Mouse (Mus musculus): ENCODE measurements around the gene Cuedc2. TPM values are rescaled to one million over a fixed set of nuclear protein-coding genes. Genes with fewer than 3 reads are reported as not detected.
A peak's percentile ranks its signal among the peaks of the same experiment; 100 is the strongest.

The Cuedc2 gene
- polyA plus RNA-seq (2015; fragmentation: Nextera tagmentation; extraction: Ambion mirVana), result 152 and 155 TPM in 2 replicates

- peak; percentile 96 for DNase-seq (ENCODE audit: low spot score)
Measured at GRCm38 (mm10) chr19:46338331-46338936, at the start of gene Cuedc2. Cuedc2 (minus strand) TSS chr19:46338702.

DNA sequence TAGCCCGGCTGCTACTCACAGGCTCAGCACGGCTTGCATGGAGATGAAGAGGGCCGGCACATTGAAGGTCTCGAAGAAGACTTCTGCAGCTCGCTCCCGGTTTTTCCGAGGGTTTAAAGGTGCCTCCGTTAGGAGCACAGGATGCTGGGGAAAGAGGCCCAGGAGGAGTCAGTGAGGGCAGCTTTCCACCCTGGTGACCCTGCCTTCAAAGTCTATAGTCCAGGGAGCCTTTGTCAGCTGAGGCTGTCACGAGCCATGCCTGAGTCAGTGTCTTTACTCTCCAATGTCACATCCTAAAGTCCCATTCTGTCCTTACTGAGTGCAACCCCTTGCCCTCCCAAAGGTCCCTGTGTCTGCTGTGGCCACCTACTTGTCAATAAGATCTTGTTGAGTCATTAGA is 43.8 kb upstream of the Cuedc2 start:
- DNase-seq (ENCODE audit: low spot score), result no peak

GRCm38 (mm10) chr19:46375891-46376290 is 37.4 kb upstream of the Cuedc2 start:
- DNase-seq (ENCODE audit: low spot score), result no peak

GRCm38 (mm10) chr19:46375489-46375888 is 37.0 kb upstream of the Cuedc2 start:
- no peak for DNase-seq (ENCODE audit: low spot score)

- DNase-seq (ENCODE audit: low spot score), result no peak
Measured at GRCm38 (mm10) chr19:46374477-46375088, 36.1 kb upstream of the Cuedc2 start.

DNA sequence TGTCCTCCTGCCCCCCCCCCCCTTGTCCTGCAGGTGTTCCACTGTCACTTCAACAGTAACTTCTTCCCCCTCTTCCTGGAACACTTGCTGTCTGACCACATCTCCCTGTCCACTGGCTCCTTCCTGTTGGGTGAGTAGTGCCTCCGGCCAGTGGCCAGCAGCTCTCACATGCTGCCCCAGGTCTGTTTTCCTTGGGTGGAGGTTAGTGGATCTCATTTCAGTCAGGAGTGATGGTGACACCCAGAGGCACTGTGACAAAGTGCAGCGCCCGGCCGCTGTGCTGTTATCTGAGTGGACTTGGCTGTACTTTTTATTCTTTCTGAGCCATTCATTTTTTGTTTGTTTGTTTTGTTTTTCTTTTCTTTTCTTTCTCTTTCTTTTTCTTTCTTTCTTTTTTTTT is 30.7 kb upstream of the Cuedc2 start:
- DNase-seq (ENCODE audit: low spot score), result no peak

GRCm38 (mm10) chr19:46367798-46368590 is 29.5 kb upstream of the Cuedc2 start:
- DNase-seq (ENCODE audit: low spot score), result no peak

DNA sequence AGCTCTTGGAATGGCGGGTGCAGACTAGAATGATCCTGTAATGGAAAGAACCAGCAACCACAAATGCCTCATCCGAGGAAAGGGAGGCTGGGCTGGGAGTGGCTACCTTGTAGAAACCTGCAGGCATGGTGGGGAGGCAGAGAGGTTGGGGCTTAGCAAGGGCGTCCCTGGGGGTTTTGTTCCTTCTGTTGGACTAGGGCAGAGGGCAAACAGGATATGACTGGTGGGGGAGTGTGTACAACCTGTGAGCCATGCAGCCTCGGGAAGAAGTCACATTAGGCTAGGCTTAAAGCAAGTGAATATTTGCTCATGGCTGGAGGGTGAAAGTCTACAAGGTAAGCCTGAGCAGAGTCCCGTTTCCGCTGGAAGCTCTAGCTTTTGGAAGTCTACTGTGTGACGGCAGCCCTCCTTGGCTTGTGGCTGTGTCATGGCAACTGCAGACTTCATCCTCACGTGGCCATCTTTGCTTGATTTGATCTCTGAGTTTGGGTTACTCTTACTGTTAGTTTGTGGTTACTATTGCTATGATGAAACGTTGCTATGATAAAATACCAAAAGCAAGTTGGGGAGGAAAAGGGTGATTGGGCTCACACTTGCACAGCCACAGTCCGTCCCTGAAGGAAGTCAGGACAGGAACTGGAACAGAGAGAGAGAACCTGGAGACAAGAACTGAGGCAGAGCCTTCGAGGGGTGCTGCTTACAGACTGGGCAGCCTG is 24.9 kb upstream of the Cuedc2 start:
- no peak for DNase-seq (ENCODE audit: low spot score)

GRCm38 (mm10) chr19:46362104-46362503 is 23.6 kb upstream of the Cuedc2 start:
- no peak for DNase-seq (ENCODE audit: low spot score)

- no peak for DNase-seq (ENCODE audit: low spot score)
Measured at GRCm38 (mm10) chr19:46358381-46358780, 19.9 kb upstream of the Cuedc2 start.

- DNase-seq (ENCODE audit: low spot score), result peak; percentile 18
Measured at GRCm38 (mm10) chr19:46357344-46358280, 19.1 kb upstream of the Cuedc2 start.

GRCm38 (mm10) chr19:46356701-46357138 is 18.2 kb upstream of the Cuedc2 start:
- peak; percentile 87 for DNase-seq (ENCODE audit: low spot score)

DNA sequence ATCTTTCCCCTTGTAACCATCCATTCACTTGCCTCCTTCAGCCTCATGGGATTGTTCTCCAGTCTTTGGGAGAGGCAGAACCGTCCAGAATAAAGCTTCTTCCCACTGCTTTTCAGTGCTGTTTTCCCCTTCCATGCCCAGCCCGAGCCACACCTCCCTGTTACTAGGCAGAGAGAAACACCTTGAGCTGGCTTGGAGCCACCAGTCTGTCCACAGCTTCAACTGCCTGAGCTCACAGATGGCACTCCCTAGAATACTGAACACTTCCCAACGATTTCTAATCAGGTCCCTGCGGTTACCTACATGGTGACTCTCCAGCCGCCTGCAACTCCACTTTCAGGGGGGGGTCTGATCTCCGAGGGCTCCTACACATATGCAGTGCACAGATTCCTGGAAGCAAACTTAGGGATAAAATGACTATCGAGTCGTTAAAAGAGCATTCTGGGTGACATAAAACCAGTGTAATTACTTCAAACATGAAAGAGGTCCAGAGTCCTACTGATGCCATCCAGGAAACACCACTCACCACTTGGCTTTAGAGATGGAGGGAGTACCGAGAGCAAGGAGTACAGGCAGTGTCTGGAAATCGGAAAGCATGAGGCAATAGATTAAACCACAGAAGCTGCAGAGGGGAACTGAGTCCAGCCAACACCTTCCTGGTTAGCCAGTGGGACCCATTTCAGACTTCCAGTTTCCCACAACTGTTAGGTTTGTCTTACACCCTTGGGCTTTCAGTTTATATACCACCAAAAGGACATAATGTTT is 11.8 kb upstream of the Cuedc2 start, which contains the start of gene 2310034G01Rik:
TSS of gene 2310034G01Rik (minus strand) at position 135 of the 765 bp plus-strand sequence.
- DNase-seq (ENCODE audit: low spot score), result no peak

- DNase-seq (ENCODE audit: low spot score), result no peak
Measured at GRCm38 (mm10) chr19:46349550-46349949, 11.0 kb upstream of the Cuedc2 start.

DNA sequence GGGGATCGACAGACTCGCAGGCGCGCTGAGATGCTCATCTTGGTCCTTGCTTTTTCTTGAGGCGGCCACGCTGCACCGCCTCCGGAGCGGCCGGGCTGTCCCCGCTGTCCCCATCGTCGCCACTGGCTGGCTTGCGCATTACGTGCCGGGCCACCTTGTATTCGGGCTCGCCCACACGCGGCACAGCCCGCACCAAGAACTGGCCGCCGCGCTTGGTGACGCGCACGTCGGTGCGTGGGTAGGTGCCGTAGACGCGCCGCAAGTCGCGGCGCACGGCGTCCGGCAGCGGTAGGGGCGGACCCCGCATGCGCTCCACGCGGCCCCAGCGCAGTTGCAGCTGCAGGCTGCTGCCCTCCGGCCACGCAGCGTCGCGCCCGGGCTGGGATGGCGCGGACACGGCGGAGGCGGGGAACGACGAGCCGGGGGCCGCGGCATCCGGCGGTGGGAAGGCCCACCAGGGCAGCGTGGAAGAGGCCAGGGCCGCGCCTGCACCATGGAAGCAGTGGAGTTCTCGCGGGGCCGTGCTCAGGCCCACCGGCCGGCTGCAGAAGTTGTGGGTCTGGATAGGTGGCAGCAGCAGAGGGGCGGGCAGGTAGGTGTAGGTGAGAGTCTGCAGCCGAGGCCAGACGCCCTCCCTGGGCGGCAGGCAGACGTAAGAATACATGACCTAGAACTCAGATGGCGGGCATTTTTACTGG is 10.4 kb upstream of the Cuedc2 start:
- peak; percentile 45 for DNase-seq (ENCODE audit: low spot score)

- DNase-seq (ENCODE audit: low spot score), result no peak
Measured at GRCm38 (mm10) chr19:46347936-46348668, 9.6 kb upstream of the Cuedc2 start.

DNA sequence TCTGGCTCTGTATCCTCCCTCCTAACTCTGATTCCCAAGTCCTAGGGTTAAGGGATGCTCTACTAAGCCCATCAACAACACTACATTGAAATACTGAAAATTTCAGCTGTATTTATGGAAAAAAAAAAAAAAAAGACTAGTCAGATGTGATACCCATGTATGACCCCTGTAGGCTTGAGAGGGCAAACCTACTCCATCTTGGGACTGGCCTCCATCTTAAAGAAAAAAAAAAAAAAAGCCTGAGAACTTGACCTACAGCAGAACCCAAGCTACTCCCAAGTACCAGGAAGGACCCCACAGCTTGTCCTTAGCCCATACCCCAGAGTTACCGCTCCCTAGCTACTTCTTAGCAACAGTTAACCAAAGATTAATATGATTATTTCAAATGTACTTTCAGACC is 8.6 kb upstream of the Cuedc2 start:
- DNase-seq (ENCODE audit: low spot score), result no peak

GRCm38 (mm10) chr19:46344710-46345419 is 6.4 kb upstream of the Cuedc2 start:
- DNase-seq (ENCODE audit: low spot score), result no peak

All from thymus, postnatal 0 days (tissue).